Mouse (Mus musculus): ENCODE measurements around the gene Spc24. TPM values are rescaled to one million over a fixed set of nuclear protein-coding genes. Genes with fewer than 3 reads are reported as not detected.

The Spc24 gene
- total RNA-seq, 4 experiments from 2014 or later, result 1.5 to 3.3 (median 1.7) TPM

GRCm38 (mm10) chr9:21717015-21717414, 43.1 kb downstream of the Spc24 start:
- DNase-seq (ENCODE audit: low spot score in 2 of 2), result no peak

GRCm38 (mm10) chr9:21715298-21715697, 44.8 kb downstream of the Spc24 start:
- no peak for DNase-seq (ENCODE audit: low spot score in 2 of 2)

GRCm38 (mm10) chr9:21709340-21709739, 50.8 kb downstream of the Spc24 start:
- DNase-seq (ENCODE audit: low spot score in 2 of 2), result no peak

- DNase-seq (ENCODE audit: low spot score in 2 of 2), result no peak
Measured at GRCm38 (mm10) chr9:21706586-21707265, 53.4 kb downstream of the Spc24 start.

GRCm38 (mm10) chr9:21706085-21706484, 54.0 kb downstream of the Spc24 start:
- DNase-seq (ENCODE audit: low spot score in 2 of 2), result no peak

Small RNAs within 50 kb of the gene (microRNA-seq; reads per million reads assigned to microRNA genes)
- not detected for gene Mir7083

Other genes with a start within 250 kb of the Spc24 start
- gene AB124611, start 234.1 kb downstream of the Spc24 start, total RNA-seq (2022), result under 1 TPM in 3 of 4 experiments, not detected in 1; 0.22 to 0.58 (median 0.48) TPM
- gene Carm1, start 213.4 kb downstream of the Spc24 start, total RNA-seq (2022), result 10 to 100 TPM; 52.5 to 65.9 (median 55.2) TPM
- 10 to 100 TPM; 48.2 to 52.3 (median 51.3) TPM for gene Timm29, start 167.6 kb downstream of the Spc24 start, total RNA-seq (2022)
- gene Yipf2, start 167.5 kb downstream of the Spc24 start, total RNA-seq (2022), result 1 to 10 TPM; 6.2 to 6.7 (median 6.5) TPM
- 10 to 100 TPM; 37.3 to 40.9 (median 38.5) TPM for gene Smarca4, start 144.1 kb downstream of the Spc24 start, total RNA-seq (2022)
- 1 to 10 TPM; 2.9 to 3.6 (median 3.2) TPM for gene Ldlr, start 36.8 kb downstream of the Spc24 start, total RNA-seq (2022)
- gene Kank2, start 38.4 kb upstream of the Spc24 start, total RNA-seq (2022), result 10 to 100 TPM; 13.0 to 15.2 (median 14.2) TPM
- not detected for gene Angptl8, start 75.2 kb upstream of the Spc24 start, total RNA-seq (2022)
- 1 to 10 TPM; 4.7 to 8.3 (median 5.2) TPM for gene Dock6, start 92.3 kb upstream of the Spc24 start, total RNA-seq (2022)
- 1 to 10 TPM; 2.3 to 6.0 (median 2.9) TPM for gene Rab3d, start 157.9 kb upstream of the Spc24 start, total RNA-seq (2022)
- gene Ccdc159, start 167.2 kb upstream of the Spc24 start, total RNA-seq (2022), result under 1 TPM in 1 of 4 experiments, not detected in 3; 0.38 TPM
- gene Tmem205, start 167.3 kb upstream of the Spc24 start, total RNA-seq (2022), result 10 to 100 TPM; 11.1 to 13.9 (median 13.1) TPM
- 1 to 10 TPM in 1 of 4 experiments, under 1 TPM in 3; 0.36 to 1.1 (median 0.60) TPM for gene Plppr2, start 176.7 kb upstream of the Spc24 start, total RNA-seq (2022)
- 1 to 10 TPM; 2.4 to 3.0 (median 2.7) TPM for gene Swsap1, start 195.5 kb upstream of the Spc24 start, total RNA-seq (2022)
- under 1 TPM in 2 of 4 experiments, not detected in 2; 0.17 to 0.31 TPM for gene Epor, start 203.2 kb upstream of the Spc24 start, total RNA-seq (2022)
- gene Rgl3, start 229.1 kb upstream of the Spc24 start, total RNA-seq (2022), result under 1 TPM; 0.27 to 0.88 (median 0.63) TPM
- gene Ccdc151, start 242.3 kb upstream of the Spc24 start, total RNA-seq (2022), result not detected
- gene Prkcsh, start 242.5 kb upstream of the Spc24 start, total RNA-seq (2022), result 10 to 100 TPM; 25.3 to 27.8 (median 26.4) TPM